Mouse (Mus musculus) MEL (cell line): ENCODE data around the gene Bcas2.

ENCODE experiments used
- CHD2 ChIP-seq: IDR thresholded peaks from 2 replicates; pipeline ENCODE4 v1.6.1; 2011; ENCODE audit warnings: low read length, improper control_type of control experiment
- CTCF ChIP-seq, 3 experiments: IDR thresholded peaks in 2 of 3; conservative IDR thresholded peaks in 1 of 3; 2 replicates each; pipeline ENCODE4 v1.5.1; 2011 to 2012; ENCODE audit warnings: low read length in 3 of 3, low read depth in 2 of 3, mild to moderate bottlenecking in 2 of 3, improper control_type of control experiment in 1 of 3, inconsistent platforms in 1 of 3, mixed read lengths in 1 of 3, moderate library complexity in 1 of 3; ENCODE audit not compliant: control insufficient read depth in 1 of 3, insufficient read depth in 1 of 3, poor library complexity in 1 of 3, severe bottlenecking in 1 of 3
- KAT2A ChIP-seq: conservative IDR thresholded peaks from 2 replicates; pipeline ENCODE4 v1.6.1; 2012; ENCODE audit warnings: low read depth, low read length, improper control_type of control experiment, inconsistent platforms
- MAX ChIP-seq: IDR thresholded peaks from 2 replicates; pipeline ENCODE4 v1.6.1; 2011; ENCODE audit warnings: low read length, improper control_type of control experiment
- POLR2A ChIP-seq, 2 experiments: IDR thresholded peaks; 2 replicates each; pipeline ENCODE4 v1.6.1; 2011 to 2012; ENCODE audit warnings: low read length in 2 of 2, mild to moderate bottlenecking in 2 of 2, control low read depth in 1 of 2, improper control_type of control experiment in 1 of 2, low read depth in 1 of 2, moderate library complexity in 1 of 2; ENCODE audit not compliant: control insufficient read depth in 1 of 2, insufficient read depth in 1 of 2, poor library complexity in 1 of 2
- TCF12 ChIP-seq: IDR thresholded peaks from 2 replicates; pipeline ENCODE4 v1.6.1; 2014; ENCODE audit warnings: low read depth, mild to moderate bottlenecking, inconsistent platforms, low read length, improper control_type of control experiment, moderate library complexity
- USF1 ChIP-seq: IDR thresholded peaks from 2 replicates; pipeline ENCODE4 v1.6.1; 2014; ENCODE audit warnings: low read depth, mild to moderate bottlenecking, inconsistent platforms, low read length, improper control_type of control experiment, moderate library complexity
- ZC3H11A ChIP-seq: IDR thresholded peaks from 2 replicates; pipeline ENCODE4 v1.6.1; 2012; ENCODE audit warnings: low read depth, mild to moderate bottlenecking, inconsistent platforms, low read length, improper control_type of control experiment

DNA sequence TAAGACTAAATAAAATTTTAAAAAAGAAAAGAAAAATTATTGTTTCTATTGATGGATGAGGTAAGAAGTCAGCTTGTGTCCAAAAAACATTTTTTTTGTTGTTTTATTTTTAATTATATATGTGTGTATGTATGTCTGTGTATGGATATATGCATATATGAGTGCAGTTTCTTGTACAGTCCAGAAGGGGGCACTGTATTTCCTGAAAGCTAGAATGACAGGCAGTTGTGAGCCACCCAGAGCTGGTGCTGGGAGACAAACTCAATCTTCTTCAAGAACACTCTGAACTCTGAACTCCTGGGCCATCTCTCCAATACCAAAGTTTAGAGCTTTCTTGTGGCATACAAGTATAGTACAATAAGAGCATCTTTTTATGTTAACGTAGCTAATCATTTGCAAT is 32.1 kb downstream of the Bcas2 start:
- TF ChIP-seq ZC3H11A, result no peak
- peak in 1 of 3 experiments; percentile 19; a peak in 1 of 6 replicates for TF ChIP-seq CTCF (IDR thresholded peaks at IDR 0.05 in 2 of 3, conservative IDR thresholded peaks at IDR 0.05 in 1 of 3; ENCODE audit: control insufficient read depth in 1 of 3, insufficient read depth in 1 of 3, low read depth in 2 of 3, low read length in 3 of 3, poor library complexity in 1 of 3, severe bottlenecking in 1 of 3)
- TF ChIP-seq MAX, result no peak
- no peak for TF ChIP-seq POLR2A (IDR thresholded peaks at IDR 0.05; ENCODE audit: control insufficient read depth in 1 of 2, insufficient read depth in 1 of 2, low read depth in 1 of 2, low read length in 2 of 2, poor library complexity in 1 of 2)
- no peak for TF ChIP-seq KAT2A
- no peak for TF ChIP-seq CHD2
- TF ChIP-seq TCF12, result no peak
- no peak for TF ChIP-seq USF1
